Mouse (Mus musculus) kidney, postnatal 0 days (tissue): ENCODE results near the gene Rtl10. TPM values are rescaled to one million over a fixed set of nuclear protein-coding genes. Genes with fewer than 3 reads are reported as not detected.
"Not testable (repeated sequence)": the region's sequence is repeated elsewhere in the genome, so short reads cannot be mapped to it uniquely, and the experiment has no call there.

Source experiments
- ATAC-seq: fragments of 200-750 bp; cut with Nextera tagmentation; replicated peaks from 2 replicates; pipeline ENCODE4 v1.8.0; 2017; ENCODE audit warnings: low read depth, moderate number of reproducible peaks, moderate TSS enrichment, moderate library complexity; ENCODE audit not compliant: low FRiP score
- DNase-seq: peaks from one replicate; pipeline ENCODE4 v3.0.0-alpha.2; 2016; ENCODE audit warnings: low spot score
- H3K27ac ChIP-seq: fragments of 300-500 bp; sonication (generic); 2 replicates; pipeline ENCODE4 v1.5.1; 2014; ENCODE audit warnings: mild to moderate bottlenecking
- H3K27me3 ChIP-seq: fragments of 300-500 bp; sonication (generic); 2 replicates; pipeline ENCODE4 v1.6.1; 2014; ENCODE audit warnings: low read length, mixed read lengths; ENCODE audit not compliant: insufficient read depth
- H3K36me3 ChIP-seq: fragments of 300-500 bp; sonication (generic); 2 replicates; pipeline ENCODE4 v1.6.1; 2014; ENCODE audit warnings: low read length, mixed read lengths; ENCODE audit not compliant: insufficient read depth
- H3K4me1 ChIP-seq: fragments of 300-500 bp; sonication (generic); replicated peaks from 2 replicates; pipeline ENCODE4 v1.6.1; 2014; ENCODE audit warnings: antibody characterized with exemption, low read length, mixed read lengths; ENCODE audit not compliant: insufficient read depth
- H3K4me2 ChIP-seq: fragments of 300-500 bp; sonication (generic); 2 replicates; pipeline ENCODE4 v1.6.1; 2014; ENCODE audit warnings: mild to moderate bottlenecking, low read length, moderate library complexity, mixed read lengths
- H3K4me3 ChIP-seq: fragments of 300-500 bp; sonication (generic); replicated peaks from 2 replicates; pipeline ENCODE4 v1.5.1; 2014; ENCODE audit warnings: low read depth, low read length
- H3K9ac ChIP-seq: fragments of 300-500 bp; sonication (generic); 2 replicates; pipeline ENCODE4 v1.6.1; 2014; ENCODE audit warnings: low read depth, low read length
- H3K9me3 ChIP-seq: fragments of 300-500 bp; sonication (generic); replicated peaks from 2 replicates; pipeline ENCODE4 v1.6.1; 2016; ENCODE audit warnings: low read length, inconsistent platforms, mixed read lengths
- CTCF ChIP-seq: IDR thresholded peaks from 2 replicates; pipeline ENCODE4 v1.5.1; 2016; ENCODE audit warnings: antibody characterized with exemption, low read depth, mild to moderate bottlenecking, moderate library complexity
- WGBS: fragments of 180-500 bp; shearing (Covaris S2); extraction: QIAGEN DNeasy Blood & Tissue Kit; methylation state at CpG from one replicate; pipeline ENCODE4 v1.1.7; 2014; 5-methylcytosine and 5-hydroxymethylcytosine counted together
- polyA plus RNA-seq: library from polyadenylated mRNA; unstranded; fragments of >200 nt; fragmentation: Nextera tagmentation; extraction: Ambion mirVana; gene quantifications from 2 replicates; pipeline ENCODE4 v1.2.1, GENCODE M21; 2015

Rtl10 gene
- polyA plus RNA-seq, 1 experiment from 2014 or later = 2.2 TPM

GRCm38 (mm10) chr16:18518091-18518490 lies 19.4 kb downstream of the Rtl10 start:
- no peaks in the 10 kb centered on the region for H3K9me3 ChIP-seq
- no peaks in the 10 kb centered on the region for H3K27me3 ChIP-seq
- no peaks in the 10 kb centered on the region for H3K36me3 ChIP-seq
- DNase-seq (no peak), ATAC-seq (0 out of 2 replicates have a peak, but pooled peaks have one; percentile 40)
- no peak overlapping the region for H3K9ac ChIP-seq
- no peak overlapping the region for H3K4me2 ChIP-seq
- no peak overlapping the region for H3K4me3 ChIP-seq
- no peak overlapping the region for H3K27ac ChIP-seq
- TF ChIP-seq CTCF = peak; percentile 49; the same call in 1 of the 2 replicates
- no peaks in the 10 kb centered on the region for H3K4me1 ChIP-seq

- H3K9me3 ChIP-seq = no peaks in the 10 kb centered on the region
- WGBS = 91% methylated on average over 8 of the region's 8 CpGs
- no peak overlapping the region for H3K9ac ChIP-seq
- ATAC-seq = no peak
- no peaks in the 10 kb centered on the region for H3K4me1 ChIP-seq
- TF ChIP-seq CTCF = no peak
- DNase-seq = no peak
- no peak overlapping the region for H3K4me2 ChIP-seq
- H3K36me3 ChIP-seq = no peaks in the 10 kb centered on the region
- no peaks in the 10 kb centered on the region for H3K27me3 ChIP-seq
- H3K27ac ChIP-seq = no peak overlapping the region
- H3K4me3 ChIP-seq = no peak overlapping the region
Measured at GRCm38 (mm10) chr16:18523563-18524245, 25.0 kb downstream of the Rtl10 start.

GRCm38 (mm10) chr16:18528656-18529055 lies 30.0 kb downstream of the Rtl10 start:
- H3K9me3 ChIP-seq = no peaks in the 10 kb centered on the region
- H3K4me3 ChIP-seq = no peak overlapping the region
- H3K36me3 ChIP-seq = no peaks in the 10 kb centered on the region
- H3K4me1 ChIP-seq = no peaks in the 10 kb centered on the region
- TF ChIP-seq CTCF = no peak
- DNase-seq = no peak
- no peak overlapping the region for H3K27ac ChIP-seq
- no peaks in the 10 kb centered on the region for H3K27me3 ChIP-seq
- H3K4me2 ChIP-seq = no peak overlapping the region
- no peak for ATAC-seq
- 72% methylated on average over 5 of the region's 5 CpGs for WGBS
- H3K9ac ChIP-seq = no peak overlapping the region

GRCm38 (mm10) chr16:18533061-18533460 lies 34.4 kb downstream of the Rtl10 start:
- not testable (repeated sequence) for H3K4me2 ChIP-seq, H3K9ac ChIP-seq, H3K4me1 ChIP-seq, DNase-seq, H3K27me3 ChIP-seq, H3K36me3 ChIP-seq, H3K4me3 ChIP-seq, H3K27ac ChIP-seq, H3K9me3 ChIP-seq
- WGBS = 84% methylated on average over 7 of the region's 7 CpGs
- peak; percentile 100 for ATAC-seq

- no peak overlapping the region for H3K27ac ChIP-seq
- no peak for TF ChIP-seq CTCF
Measured at GRCm38 (mm10) chr16:18537407-18537990, 38.8 kb downstream of the Rtl10 start.

GRCm38 (mm10) chr16:18539281-18539680 lies 40.6 kb downstream of the Rtl10 start:
- DNase-seq = no peak
- no peaks in the 10 kb centered on the region for H3K9me3 ChIP-seq
- whole genome bisulfite sequencing = 52% methylated on average over 6 of the region's 6 CpGs
- no peak overlapping the region for H3K9ac ChIP-seq
- H3K27me3 ChIP-seq = no peaks in the 10 kb centered on the region
- no peak overlapping the region for H3K4me2 ChIP-seq
- no peaks in the 10 kb centered on the region for H3K36me3 ChIP-seq
- no peak for TF ChIP-seq CTCF
- H3K27ac ChIP-seq = no peak overlapping the region
- H3K4me3 ChIP-seq = no peak overlapping the region
- ATAC-seq = no peak
- no peaks in the 10 kb centered on the region for H3K4me1 ChIP-seq

More at GRCm38 (mm10) chr16:18537407-18537990, 38.8 kb downstream of the Rtl10 start:
- Histone ChIP-seq H3K4me2 (no peak overlapping the region), H3K4me1 (no peaks in the 10 kb centered on the region), H3K9me3 (no peaks in the 10 kb centered on the region), H3K9ac (no peak overlapping the region), H3K27me3 (no peaks in the 10 kb centered on the region), H3K36me3 (no peaks in the 10 kb centered on the region), H3K4me3 (no peak overlapping the region)
- DNase-seq (no peak), ATAC-seq (no peak)
- WGBS = 88% methylated on average over 3 of the region's 3 CpGs
